Mouse (Mus musculus) megakaryocyte-erythroid progenitor cell, adult 5-6 weeks (primary cell): ENCODE measurements around the gene Ccdc86. TPM values are rescaled to one million over a fixed set of nuclear protein-coding genes. Genes with fewer than 3 reads are reported as not detected.

Experiments used
- ATAC-seq: replicated peaks from 2 replicates; pipeline ENCODE4 v1.8.0; 2016; ENCODE audit warnings: mild to moderate bottlenecking, inconsistent platforms; ENCODE audit not compliant: severe bottlenecking, poor library complexity, low FRiP score, low TSS enrichment
- total RNA-seq, 2 experiments: library from RNA; stranded (forward) in 1 of 2; stranded (reverse) in 1 of 2; fragments of 200-1000, 215-1000 nt in 1 of 2; fragments of >200 nt in 1 of 2; fragmentation: Nextera tagmentation in 1 of 2; gene quantifications; 2 replicates each; pipeline ENCODE4 v1.2.3; 2014 to 2017

Gene Ccdc86
- total RNA-seq, 2 experiments from 2014 or later: 24.8 to 26.2 TPM

GRCm38 (mm10) chr19:10959085-10959977 is 10.3 kb upstream of the Ccdc86 start:
- peak; percentile 79 for ATAC-seq

- ATAC-seq: no peak
Observed at GRCm38 (mm10) chr19:10952021-10952939, 3.2 kb upstream of the Ccdc86 start.

GRCm38 (mm10) chr19:10949558-10949957 is 492 bp upstream of the Ccdc86 start:
- ATAC-seq: no peak

GRCm38 (mm10) chr19:10948416-10948815 is 650 bp downstream of the Ccdc86 start:
- ATAC-seq: peak; percentile 31

GRCm38 (mm10) chr19:10947219-10947618 is 1.8 kb downstream of the Ccdc86 start:
- ATAC-seq: no peak

GRCm38 (mm10) chr19:10946506-10946905 is 2.6 kb downstream of the Ccdc86 start:
- ATAC-seq: no peak

GRCm38 (mm10) chr19:10943955-10944354 is 5.1 kb downstream of the Ccdc86 start:
- ATAC-seq: no peak

GRCm38 (mm10) chr19:10940801-10941457 is 8.1 kb downstream of the Ccdc86 start:
- ATAC-seq: peak; percentile 11

- peak; percentile 74 for ATAC-seq
Observed at GRCm38 (mm10) chr19:10940097-10940800, 8.8 kb downstream of the Ccdc86 start.

- no peak for ATAC-seq
Observed at GRCm38 (mm10) chr19:10938771-10939170, 10.3 kb downstream of the Ccdc86 start.

- peak; percentile 81 for ATAC-seq
Observed at GRCm38 (mm10) chr19:10937110-10937563, 11.9 kb downstream of the Ccdc86 start, which contains the start of gene Ptgdr2. TSS of gene Ptgdr2 (plus strand) at chr19:10937160.

- ATAC-seq: no peak
Observed at GRCm38 (mm10) chr19:10936077-10936476, 13.0 kb downstream of the Ccdc86 start.

- ATAC-seq: no peak
Observed at GRCm38 (mm10) chr19:10935029-10935428, 14.0 kb downstream of the Ccdc86 start.

GRCm38 (mm10) chr19:10930641-10931040 is 18.4 kb downstream of the Ccdc86 start:
- ATAC-seq: no peak

- ATAC-seq: no peak
Observed at GRCm38 (mm10) chr19:10926666-10927065, 22.4 kb downstream of the Ccdc86 start.

- no peak for ATAC-seq
Observed at GRCm38 (mm10) chr19:10926123-10926621, 22.9 kb downstream of the Ccdc86 start.

- no peak for ATAC-seq
Observed at GRCm38 (mm10) chr19:10924220-10924619, 24.8 kb downstream of the Ccdc86 start.

GRCm38 (mm10) chr19:10921058-10921457 is 28.0 kb downstream of the Ccdc86 start:
- no peak for ATAC-seq

- ATAC-seq: no peak
Observed at GRCm38 (mm10) chr19:10920532-10920931, 28.5 kb downstream of the Ccdc86 start, which contains the start of gene Zp1. TSS of gene Zp1 (minus strand) at chr19:10920632.
